Mouse (Mus musculus): ENCODE measurements around the gene Cox8b.
"Not testable (repeated sequence)": the region's sequence is repeated elsewhere in the genome, so short reads cannot be mapped to it uniquely, and the experiment has no call there.

The Cox8b gene

GRCm38 (mm10) chr7:140912846-140913482 is 12.7 kb upstream of the Cox8b start:
- DNase-seq (ENCODE audit: low spot score), result peak; percentile 51

DNA sequence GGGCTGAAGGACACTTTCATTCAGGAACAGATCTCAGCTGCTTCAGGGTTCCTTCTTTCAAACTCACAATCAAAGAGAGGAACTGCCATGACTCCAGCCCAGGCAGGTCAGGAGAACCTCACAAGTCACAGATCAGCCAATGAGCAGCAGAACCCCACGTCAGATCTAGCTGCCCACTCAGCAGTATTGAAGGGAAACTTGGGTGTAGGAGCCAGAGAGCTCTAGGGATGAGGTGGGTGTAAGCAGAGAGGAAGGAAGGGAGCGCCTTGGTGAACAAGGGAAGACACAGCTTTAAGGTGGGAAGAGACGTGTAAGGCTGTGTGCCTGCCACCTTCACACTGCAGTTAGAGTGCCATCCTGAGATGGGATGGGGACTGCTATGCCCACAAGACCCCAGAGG is 12.0 kb upstream of the Cox8b start:
- DNase-seq (ENCODE audit: low spot score), result no peak

- DNase-seq (ENCODE audit: low spot score), result peak; percentile 84
Observed at GRCm38 (mm10) chr7:140908634-140909107, 8.4 kb upstream of the Cox8b start.

GRCm38 (mm10) chr7:140908181-140908580 is 7.9 kb upstream of the Cox8b start:
- DNase-seq (ENCODE audit: low spot score), result no peak

DNA sequence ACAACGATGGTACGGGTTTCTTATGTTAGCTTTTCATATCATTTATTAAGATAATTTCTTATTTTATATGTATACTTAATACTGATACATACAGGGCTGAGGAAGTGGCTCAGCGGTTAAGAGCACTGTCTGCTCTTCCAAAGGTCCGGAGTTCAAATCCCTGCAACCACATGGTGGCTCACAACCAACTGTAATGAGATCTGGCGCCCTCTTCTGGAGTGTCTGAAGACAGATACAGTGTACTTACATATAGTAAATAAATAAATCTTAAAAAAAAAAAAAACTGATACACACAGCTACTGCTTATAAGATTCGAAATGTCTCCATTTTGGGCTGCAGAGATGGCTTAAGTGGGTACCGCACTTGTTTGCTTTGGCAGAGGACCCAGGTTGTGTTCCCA is 7.5 kb upstream of the Cox8b start:
- no peak for DNase-seq (ENCODE audit: low spot score)

DNA sequence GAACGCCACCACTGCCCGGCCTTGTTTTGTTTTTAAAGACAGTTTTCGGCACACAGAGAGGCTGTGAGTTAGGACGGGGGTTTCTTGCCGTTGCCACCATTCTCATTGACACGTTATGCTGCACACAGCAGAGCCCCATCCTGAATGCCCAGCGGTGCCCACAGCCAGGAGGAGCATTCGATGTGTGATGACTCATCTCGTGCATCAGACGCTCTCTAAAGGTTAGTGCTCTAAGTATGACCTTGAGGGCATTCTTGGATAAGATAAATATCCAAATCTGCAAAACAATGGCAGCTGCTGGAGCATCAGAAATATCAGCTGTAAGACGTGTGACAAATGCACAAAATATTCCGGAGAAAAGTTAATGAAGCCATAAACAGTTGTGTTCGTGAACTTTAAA is 6.9 kb upstream of the Cox8b start:
- DNase-seq (ENCODE audit: low spot score), result no peak

DNA sequence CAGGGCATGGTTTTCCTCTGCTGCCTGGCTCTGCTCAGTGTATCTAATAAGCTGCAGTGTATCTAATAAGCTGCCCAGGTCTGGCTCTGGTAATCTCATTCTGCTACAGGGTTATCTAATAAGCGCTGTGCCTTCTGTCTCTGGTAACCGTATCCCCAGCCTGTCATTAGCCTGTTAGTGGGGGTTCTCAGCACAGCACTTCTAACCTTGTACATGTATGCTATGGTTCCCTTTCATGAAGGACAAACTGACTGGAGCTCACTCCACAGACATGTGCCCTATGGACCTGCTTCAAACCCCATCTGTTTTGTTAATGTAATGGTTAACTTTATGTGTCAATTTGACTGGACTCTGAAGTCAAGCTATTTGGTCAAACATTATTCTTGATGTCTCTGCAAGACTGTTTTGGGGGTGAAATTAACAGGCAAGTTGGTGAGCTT is 5.4 kb upstream of the Cox8b start:
- DNase-seq (ENCODE audit: low spot score), result peak; percentile 49

GRCm38 (mm10) chr7:140903212-140903611 is 3.0 kb upstream of the Cox8b start:
- peak; percentile 83 for DNase-seq (ENCODE audit: low spot score)

DNA sequence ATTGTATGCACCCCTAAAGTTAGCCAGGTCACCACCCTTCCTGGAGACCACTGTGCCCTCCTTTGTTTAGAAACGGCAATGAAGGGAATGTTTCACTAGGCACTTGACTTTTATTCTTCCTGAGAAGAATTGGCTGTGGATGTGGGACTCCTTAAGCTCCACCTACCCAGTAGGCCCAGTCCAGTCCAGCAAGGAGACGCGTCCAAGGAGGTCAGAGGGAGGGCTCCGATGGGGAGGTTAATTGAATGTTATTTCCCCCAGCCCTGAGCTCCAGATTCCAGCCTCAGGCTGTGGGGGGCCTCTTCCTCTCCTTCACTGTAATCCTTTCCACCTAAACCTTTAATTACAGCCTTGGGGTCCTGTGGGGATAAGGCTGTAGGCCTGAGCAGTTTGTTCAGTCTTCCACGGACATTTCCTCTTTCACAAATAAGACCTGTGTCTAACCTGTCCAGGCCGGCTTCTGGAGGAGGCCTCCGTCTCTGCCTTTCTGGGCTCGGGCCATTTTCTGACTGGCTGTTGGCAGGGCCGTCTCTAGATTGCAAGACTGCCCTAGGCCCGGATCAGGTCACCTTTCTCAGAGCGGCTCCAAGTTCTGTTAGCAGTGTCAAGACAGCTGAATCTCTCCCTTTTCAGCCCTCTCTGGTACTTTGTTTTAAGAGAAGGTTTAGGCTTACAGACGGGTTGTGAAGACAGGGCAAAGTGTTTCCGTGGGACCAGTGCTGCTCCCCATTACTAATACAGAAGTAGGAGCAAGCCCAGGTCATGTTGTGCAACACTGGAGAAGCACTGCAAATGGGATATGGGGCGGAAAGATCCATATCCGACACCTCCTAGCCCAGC is 2.0 kb upstream of the Cox8b start:
- no peak for DNase-seq (ENCODE audit: low spot score)

DNA sequence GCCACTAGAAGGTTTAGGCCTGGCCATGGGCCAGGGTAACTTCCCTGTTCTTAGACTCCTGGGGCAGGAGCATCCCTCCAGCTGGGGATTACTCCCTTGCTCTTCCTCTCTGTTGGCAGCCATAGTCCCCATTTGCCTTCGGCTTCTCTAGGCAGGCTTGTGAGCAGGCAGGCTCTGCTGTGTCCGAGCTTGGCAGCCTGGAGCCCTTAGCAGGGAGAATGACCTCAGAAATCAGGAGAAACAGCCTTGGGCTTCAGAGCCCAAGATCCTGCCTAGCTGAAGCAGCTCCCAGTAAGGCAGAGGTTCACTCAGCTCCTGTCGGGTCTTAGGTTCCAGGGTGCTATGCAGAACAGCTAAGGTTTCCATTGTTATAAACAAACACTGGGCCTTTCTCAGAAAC is 1.1 kb downstream of the Cox8b start:
- DNase-seq (ENCODE audit: low spot score), result no peak

GRCm38 (mm10) chr7:140897863-140898262 is 2.4 kb downstream of the Cox8b start:
- no peak for DNase-seq (ENCODE audit: low spot score)

DNA sequence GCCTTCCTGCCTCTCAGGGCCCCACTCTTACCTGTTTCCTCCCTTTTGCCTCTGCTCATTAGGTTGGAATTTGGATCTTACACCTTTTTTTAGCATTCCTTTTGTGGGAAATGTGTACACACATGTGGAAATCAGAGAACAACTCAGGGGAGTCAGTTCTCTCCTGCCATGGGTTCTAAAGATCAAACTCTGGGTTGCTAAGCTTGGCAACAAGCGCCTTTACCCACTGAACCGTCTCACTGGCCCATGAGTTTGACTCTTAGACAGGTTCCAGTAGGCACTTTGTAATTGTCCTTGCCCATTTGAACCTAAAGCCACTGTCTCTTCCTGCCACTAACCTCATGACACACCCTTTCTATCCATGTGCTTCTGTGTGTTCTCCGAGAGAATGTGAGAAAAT is 5.6 kb downstream of the Cox8b start:
- no peak for DNase-seq (ENCODE audit: low spot score)

GRCm38 (mm10) chr7:140894031-140894430 is 6.2 kb downstream of the Cox8b start:
- DNase-seq (ENCODE audit: low spot score), result no peak

DNA sequence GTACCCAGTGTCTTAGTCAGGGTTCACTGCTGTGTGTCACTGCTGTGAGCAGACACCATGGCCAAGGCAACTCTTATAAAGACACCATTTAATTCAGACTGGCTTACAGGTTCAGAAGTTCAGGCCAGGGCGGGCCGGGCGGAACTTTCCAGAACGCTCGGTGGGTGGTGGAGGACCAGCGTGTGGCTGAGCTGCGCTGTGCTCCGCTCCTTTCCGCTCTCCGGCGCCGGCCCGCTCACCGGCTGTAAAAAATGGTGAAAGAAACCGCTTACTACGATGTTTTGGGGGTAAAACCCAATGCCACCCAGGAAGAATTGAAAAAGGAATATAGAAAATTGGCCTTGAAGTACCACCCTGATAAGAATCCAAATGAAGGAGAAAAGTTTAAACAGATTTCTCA is 9.6 kb downstream of the Cox8b start:
- DNase-seq (ENCODE audit: low spot score), result not testable (repeated sequence)

DNA sequence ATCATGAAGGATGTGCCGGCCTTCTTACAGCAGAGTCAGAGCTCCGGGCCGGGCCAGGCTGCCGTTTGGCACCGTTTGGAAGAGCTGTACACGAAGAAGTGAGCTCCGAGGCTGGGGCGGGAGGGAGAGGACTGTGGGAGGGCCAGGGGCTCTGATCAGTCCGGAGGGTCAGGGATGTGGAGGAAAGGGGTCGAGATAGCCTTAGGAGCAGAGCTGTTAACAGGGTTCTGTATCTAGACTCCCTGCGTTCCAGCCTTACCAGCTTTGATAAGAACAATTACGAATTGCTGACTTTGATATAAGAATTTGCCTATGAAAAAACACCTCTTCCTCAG is 17.8 kb downstream of the Cox8b start:
- DNase-seq (ENCODE audit: low spot score), result no peak

- peak; percentile 91 for DNase-seq (ENCODE audit: low spot score)
Observed at GRCm38 (mm10) chr7:140881696-140882468, 18.4 kb downstream of the Cox8b start, which contains the start of the genes Psmd13 and Sirt3. Gene Psmd13, plus strand, starts transcription at chr7:140881968. Gene Sirt3, minus strand, starts transcription at chr7:140882309.

DNA sequence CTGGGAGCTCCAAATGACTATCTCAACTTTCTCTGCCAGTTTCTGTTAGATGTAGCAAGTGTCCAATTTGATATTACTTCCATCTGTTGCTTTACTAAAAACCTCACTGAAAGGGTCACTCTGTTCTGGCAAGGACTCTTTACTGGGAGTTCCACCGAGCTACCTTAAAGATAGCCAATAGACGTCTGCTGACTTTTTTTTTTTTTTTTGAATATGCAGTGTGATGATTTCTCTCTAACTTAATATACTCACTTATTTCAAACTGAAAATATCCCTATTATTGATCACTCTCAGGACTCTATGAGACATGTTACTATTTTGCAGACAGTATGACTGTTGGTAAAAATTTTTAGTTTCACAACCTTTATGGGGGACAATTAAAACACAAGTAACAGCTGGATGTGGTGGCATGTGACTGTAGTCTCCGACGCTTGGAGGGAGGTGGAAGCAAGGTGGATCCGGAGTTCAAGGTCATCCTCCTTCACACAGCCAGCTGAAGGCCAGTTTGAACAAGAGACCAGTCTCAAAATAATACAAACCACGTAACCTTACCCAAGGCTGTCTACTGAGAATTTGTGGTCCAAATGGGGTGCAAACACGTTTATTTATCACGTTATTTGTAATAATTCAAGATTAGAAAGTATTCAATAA is 19.3 kb downstream of the Cox8b start:
- no peak for DNase-seq (ENCODE audit: low spot score)

DNA sequence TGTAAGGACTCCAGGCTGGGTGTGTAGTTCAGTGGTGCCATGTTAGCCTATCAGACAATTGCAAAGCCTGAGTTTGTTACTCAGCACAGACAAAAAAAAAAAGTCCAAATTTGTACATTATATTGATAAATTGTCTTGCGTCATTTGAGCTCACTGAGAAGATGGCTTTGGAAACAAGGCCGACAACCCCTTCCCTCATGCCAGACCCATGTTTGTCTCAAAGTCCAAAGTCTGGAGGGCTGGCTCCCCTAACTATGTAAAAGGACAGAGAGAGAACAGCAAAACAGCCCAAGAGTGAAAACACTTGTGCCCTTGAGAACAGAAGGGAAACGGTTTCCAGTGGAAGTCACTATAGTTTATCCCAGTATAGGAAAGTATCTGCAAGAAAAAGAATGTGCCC is 19.8 kb downstream of the Cox8b start:
- DNase-seq (ENCODE audit: low spot score), result peak; percentile 26

DNA sequence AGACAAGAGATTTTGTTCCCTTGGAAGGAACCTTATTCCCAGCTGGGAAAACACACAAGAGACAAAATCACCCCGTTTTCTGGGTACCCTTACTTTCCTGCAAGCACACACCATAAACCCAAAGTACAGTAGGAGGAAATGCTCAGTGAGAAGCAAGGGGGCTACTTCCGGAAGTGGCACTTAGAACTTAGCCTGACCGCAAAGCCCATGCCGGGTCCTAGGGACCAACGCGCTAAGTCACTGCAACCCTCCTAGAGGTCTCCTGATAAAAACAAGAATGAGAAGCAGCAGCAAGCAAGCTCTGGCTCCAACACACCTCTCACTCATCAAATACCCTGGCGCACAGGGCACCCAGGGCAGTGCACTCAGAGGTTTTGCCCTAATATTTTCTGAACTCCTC is 20.9 kb downstream of the Cox8b start:
- DNase-seq (ENCODE audit: low spot score), result no peak

GRCm38 (mm10) chr7:140877364-140877763 is 22.9 kb downstream of the Cox8b start:
- no peak for DNase-seq (ENCODE audit: low spot score)

- DNase-seq (ENCODE audit: low spot score), result no peak
Observed at GRCm38 (mm10) chr7:140874224-140874623, 26.0 kb downstream of the Cox8b start.

DNA sequence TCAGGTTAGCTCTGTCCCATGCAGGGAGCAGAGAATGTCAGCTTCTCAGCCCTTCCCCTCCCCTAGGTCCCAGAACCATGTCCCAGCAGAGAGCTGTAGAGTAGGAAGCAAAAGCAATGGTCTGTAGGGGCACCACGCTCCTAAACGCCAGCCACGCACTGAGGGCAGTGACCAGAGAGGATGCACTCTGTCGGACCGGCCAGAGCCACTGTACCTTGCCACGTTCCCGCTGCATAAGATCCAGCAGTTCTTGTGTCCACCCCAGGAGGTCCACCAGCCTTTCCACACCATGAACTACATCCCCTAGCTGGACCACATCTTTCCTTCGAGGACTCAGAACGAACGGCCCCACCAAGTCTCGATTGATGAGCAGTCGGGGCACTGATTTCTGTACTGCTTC is 35.5 kb downstream of the Cox8b start:
- DNase-seq (ENCODE audit: low spot score), result no peak

Data from yolk sac, embryonic 10.5 days (tissue).